Mouse (Mus musculus): ENCODE data around the gene Car11. TPM values are rescaled to one million over a fixed set of nuclear protein-coding genes. Genes with fewer than 3 reads are reported as not detected.

Car11 gene
- polyA plus RNA-seq, 1 experiment from 2014 or later, result 0.26 TPM

DNA sequence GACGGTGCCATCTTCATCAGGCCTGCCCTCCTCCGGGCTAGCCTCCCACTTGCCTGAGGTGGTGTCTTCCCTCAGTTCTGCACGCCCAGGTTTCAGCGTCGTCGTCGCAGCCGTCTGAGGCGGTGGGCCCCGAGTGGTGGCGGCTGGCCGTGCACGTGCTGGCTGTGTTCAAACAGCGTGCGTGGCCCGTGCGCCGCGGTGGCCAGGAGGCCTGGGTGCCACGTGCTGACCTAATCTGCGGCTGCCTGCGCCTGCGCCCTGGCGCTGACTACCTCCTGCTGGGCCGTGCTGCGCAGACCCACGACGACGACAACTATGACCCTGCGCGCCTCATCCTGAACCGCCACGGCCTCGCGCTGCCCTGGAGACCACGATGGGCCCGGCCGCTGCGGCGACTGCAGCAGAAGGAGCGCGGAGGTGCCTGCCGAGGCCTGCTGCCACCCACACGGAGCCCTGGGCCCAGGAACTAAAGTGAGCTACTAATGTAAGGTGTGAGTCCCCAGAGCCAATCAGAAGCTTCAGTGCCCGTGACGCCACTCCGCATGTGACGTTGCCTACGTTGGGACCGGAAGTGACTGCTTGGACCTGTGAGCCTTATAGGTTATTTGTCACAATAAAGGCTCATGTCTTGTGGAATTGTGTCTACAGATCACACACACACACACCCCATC lies 5.6 kb upstream of the Car11 start, which contains the start of gene Sec1:
Sec1 (minus strand) TSS at position 482 of the 671 bp plus-strand sequence.
- Histone ChIP-seq H3K9ac (no peak within 1 kb of the TSS), H3K27me3 (peaks cover 21% of the 10 kb centered on the region), H3K36me3 (replicated peaks) (no peaks in the 10 kb centered on the region), H3K4me1 (replicated peaks) (no peaks in the 10 kb centered on the region), H3K9me3 (replicated peaks) (no peaks in the 10 kb centered on the region), H3K4me3 (replicated peaks) (no peak within 1 kb of the TSS), H3K27ac (replicated peaks) (no peak within 1 kb of the TSS), H3K4me2 (no peak within 1 kb of the TSS)
- no peak for ATAC-seq (ENCODE audit: insufficient read depth)
- 87% methylated on average over 50 of the region's 50 CpGs for WGBS (ENCODE audit: insufficient replicate concordance)

GRCm38 (mm10) chr7:45695098-45695497 lies 4.5 kb upstream of the Car11 start:
- Histone ChIP-seq H3K27me3 (peaks cover 29% of the 10 kb centered on the region), H3K9ac (no peak overlapping the region), H3K9me3 (replicated peaks) (no peaks in the 10 kb centered on the region), H3K4me1 (replicated peaks) (peaks cover 4% of the 10 kb centered on the region; the same call in 1 of the 2 replicates), H3K27ac (replicated peaks) (no peak overlapping the region), H3K36me3 (replicated peaks) (no peaks in the 10 kb centered on the region), H3K4me3 (replicated peaks) (no peak overlapping the region), H3K4me2 (no peak overlapping the region)
- ATAC-seq (ENCODE audit: insufficient read depth), result no peak
- WGBS (ENCODE audit: insufficient replicate concordance), result 25% methylated on average over 6 of the region's 6 CpGs

DNA sequence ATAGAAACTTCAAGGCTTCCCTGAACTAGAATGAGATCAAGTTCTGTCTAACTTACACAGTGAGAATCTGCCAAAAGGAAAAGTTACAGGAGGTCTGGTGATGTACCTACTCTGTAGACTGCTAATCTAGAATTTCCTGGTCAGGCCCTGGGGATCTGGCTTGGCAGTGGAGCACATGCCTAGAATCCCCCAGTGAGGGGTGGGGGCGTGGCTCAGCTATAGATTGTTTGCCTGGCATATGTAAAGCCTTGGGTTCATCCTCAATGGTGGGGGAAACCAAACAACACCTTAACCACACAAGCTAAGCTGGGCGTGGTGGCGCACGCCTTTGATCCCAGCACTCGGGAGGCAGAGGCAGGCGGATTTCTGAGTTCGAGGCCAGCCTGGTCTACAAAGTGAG lies 1.7 kb upstream of the Car11 start:
- 62% methylated on average over 7 of the region's 7 CpGs for WGBS (ENCODE audit: insufficient replicate concordance)
- no peak for ATAC-seq (ENCODE audit: insufficient read depth)
- Histone ChIP-seq H3K4me3 (replicated peaks) (no peak overlapping the region), H3K27me3 (peaks cover 51% of the 10 kb centered on the region), H3K4me2 (no peak overlapping the region), H3K4me1 (replicated peaks) (peaks cover 8% of the 10 kb centered on the region; the same call in 1 of the 2 replicates), H3K9ac (no peak overlapping the region), H3K27ac (replicated peaks) (no peak overlapping the region), H3K36me3 (replicated peaks) (no peaks in the 10 kb centered on the region), H3K9me3 (replicated peaks) (no peaks in the 10 kb centered on the region)

DNA sequence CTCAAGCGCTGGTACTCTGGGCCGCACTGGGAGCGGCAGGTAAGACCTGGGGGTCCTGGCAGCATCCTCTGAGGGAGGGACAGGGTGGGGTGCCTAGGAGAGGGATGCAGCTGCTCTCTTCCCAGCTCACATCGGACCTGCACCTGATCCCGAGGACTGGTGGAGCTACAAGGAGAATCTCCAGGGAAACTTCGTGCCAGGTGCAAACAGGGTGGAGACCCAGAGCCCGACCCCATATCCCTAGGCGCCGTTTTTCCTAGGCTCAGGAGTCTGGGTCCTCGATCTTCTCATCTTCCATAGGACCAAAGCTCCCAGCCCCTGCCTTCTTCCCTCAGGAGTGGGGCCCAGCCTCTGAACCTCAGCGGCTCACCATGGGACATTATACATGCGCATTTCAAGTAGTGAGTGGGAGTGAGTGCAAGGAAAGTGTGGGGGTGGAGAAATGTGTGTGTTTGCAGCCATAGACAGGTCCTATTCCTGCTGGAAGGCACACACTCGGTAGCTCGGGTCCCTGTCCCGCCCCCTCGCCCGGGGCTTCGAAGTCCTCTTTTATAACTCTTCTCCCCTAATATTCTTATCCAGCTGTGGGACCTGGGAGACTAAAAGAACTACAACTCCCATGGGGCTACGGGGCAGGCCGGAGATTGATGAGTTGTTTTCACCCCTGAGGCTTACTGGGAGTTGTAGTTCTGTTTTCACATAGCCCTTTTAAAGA lies 815 bp downstream of the Car11 start:
- Histone ChIP-seq H3K27ac (replicated peaks) (no peak overlapping the region), H3K4me1 (replicated peaks) (peaks cover 29% of the 10 kb centered on the region), H3K9ac (no peak overlapping the region), H3K4me2 (peak overlapping the region; percentile 30; the same call in 1 of the 2 replicates), H3K36me3 (replicated peaks) (no peaks in the 10 kb centered on the region), H3K9me3 (replicated peaks) (no peaks in the 10 kb centered on the region), H3K4me3 (replicated peaks) (0 out of 2 replicates have a peak overlapping the region, but pooled peaks have one; percentile 5), H3K27me3 (peaks cover 56% of the 10 kb centered on the region)
- ATAC-seq (ENCODE audit: insufficient read depth), result no peak
- 1% methylated on average over 20 of the region's 20 CpGs for WGBS (ENCODE audit: insufficient replicate concordance)

DNA sequence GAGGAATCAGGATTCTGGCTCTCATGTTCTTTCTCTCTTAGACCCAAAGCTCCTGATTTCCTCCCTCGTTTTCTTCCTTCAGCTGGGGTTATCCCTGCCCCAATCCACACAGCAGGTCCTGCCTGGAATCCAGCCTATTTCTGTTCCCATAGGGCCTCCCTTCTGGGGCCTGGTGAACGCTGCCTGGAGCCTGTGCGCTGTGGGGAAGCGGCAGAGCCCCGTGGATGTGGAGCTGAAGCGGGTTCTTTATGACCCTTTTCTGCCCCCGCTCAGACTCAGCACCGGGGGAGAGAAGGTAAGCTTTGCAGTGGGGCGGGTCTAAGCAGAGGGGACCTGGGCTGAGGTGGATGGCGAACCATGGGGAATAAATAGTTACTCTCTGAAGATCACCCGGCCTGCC lies 1.4 kb downstream of the Car11 start:
- H3K27me3 ChIP-seq, result peaks cover 56% of the 10 kb centered on the region
- no peak overlapping the region for H3K9ac ChIP-seq
- H3K4me1 ChIP-seq (replicated peaks), result peaks cover 35% of the 10 kb centered on the region
- WGBS (ENCODE audit: insufficient replicate concordance), result 36% methylated on average over 11 of the region's 11 CpGs
- H3K36me3 ChIP-seq (replicated peaks), result no peaks in the 10 kb centered on the region
- H3K9me3 ChIP-seq (replicated peaks), result no peaks in the 10 kb centered on the region
- ATAC-seq (ENCODE audit: insufficient read depth), result no peak
- no peak overlapping the region for H3K4me2 ChIP-seq
- no peak overlapping the region for H3K27ac ChIP-seq (replicated peaks)
- no peak overlapping the region for H3K4me3 ChIP-seq (replicated peaks)

DNA sequence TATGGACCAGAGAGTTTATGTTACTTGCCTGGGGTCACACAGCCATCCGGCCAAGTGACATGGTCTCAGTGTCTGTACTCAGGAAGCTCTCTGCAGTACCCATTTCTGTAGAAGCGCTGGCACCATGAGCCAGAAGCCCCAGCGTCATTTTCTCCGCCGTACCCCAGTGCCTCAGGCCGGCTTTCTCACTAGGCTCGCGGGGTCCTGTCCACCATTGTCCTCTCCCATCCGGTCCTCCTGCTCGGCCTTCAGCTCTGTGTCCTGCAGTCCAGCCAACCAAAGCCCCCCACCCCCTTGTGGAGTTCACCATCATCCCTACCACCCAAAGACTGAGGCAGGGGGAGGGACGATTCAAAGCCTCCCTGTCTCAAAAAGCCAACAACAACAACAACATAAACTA lies 2.0 kb downstream of the Car11 start:
- no peak overlapping the region for H3K4me3 ChIP-seq (replicated peaks)
- no peak overlapping the region for H3K27ac ChIP-seq (replicated peaks)
- no peak overlapping the region for H3K9ac ChIP-seq
- no peaks in the 10 kb centered on the region for H3K36me3 ChIP-seq (replicated peaks)
- peaks cover 56% of the 10 kb centered on the region for H3K27me3 ChIP-seq
- H3K9me3 ChIP-seq (replicated peaks), result no peaks in the 10 kb centered on the region
- ATAC-seq (ENCODE audit: insufficient read depth), result no peak
- 70% methylated on average over 11 of the region's 11 CpGs for WGBS (ENCODE audit: insufficient replicate concordance)
- H3K4me2 ChIP-seq, result no peak overlapping the region
- H3K4me1 ChIP-seq (replicated peaks), result peaks cover 40% of the 10 kb centered on the region

GRCm38 (mm10) chr7:45702316-45702715 lies 2.7 kb downstream of the Car11 start:
- WGBS (ENCODE audit: insufficient replicate concordance), result 72% methylated on average over 11 of the region's 11 CpGs
- H3K27me3 ChIP-seq, result peaks cover 56% of the 10 kb centered on the region
- H3K4me2 ChIP-seq, result no peak overlapping the region
- no peak overlapping the region for H3K4me3 ChIP-seq (replicated peaks)
- peaks cover 47% of the 10 kb centered on the region for H3K4me1 ChIP-seq (replicated peaks)
- no peak overlapping the region for H3K27ac ChIP-seq (replicated peaks)
- no peaks in the 10 kb centered on the region for H3K36me3 ChIP-seq (replicated peaks)
- no peaks in the 10 kb centered on the region for H3K9me3 ChIP-seq (replicated peaks)
- no peak overlapping the region for H3K9ac ChIP-seq
- no peak for ATAC-seq (ENCODE audit: insufficient read depth)

- ATAC-seq (ENCODE audit: insufficient read depth), result no peak
These were observed 3.3 kb downstream of the Car11 start for GRCm38 (mm10) chr7:45702809-45703520.

DNA sequence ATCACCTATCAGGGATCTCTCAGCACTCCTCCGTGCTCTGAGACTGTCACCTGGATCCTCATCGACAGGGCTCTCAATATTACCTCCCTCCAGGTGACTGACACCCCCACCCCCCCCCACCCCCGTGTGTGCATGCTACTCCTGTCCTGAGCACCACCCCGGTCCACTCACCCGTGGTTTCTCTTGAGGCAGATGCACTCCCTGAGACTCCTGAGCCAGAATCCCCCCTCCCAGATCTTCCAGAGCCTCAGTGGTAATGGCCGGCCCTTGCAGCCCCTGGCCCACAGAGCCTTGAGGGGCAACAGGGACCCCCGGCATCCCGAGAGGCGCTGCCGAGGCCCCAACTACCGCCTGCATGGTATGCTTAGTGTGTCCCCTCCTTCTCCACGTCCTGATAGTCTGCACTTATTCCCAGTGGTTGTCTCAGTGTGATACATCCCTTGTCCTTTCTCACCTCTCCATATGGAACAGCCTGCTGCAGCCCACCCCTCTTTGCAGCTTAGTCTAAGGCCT lies 3.9 kb downstream of the Car11 start:
- Histone ChIP-seq H3K9ac (no peak overlapping the region; the same call in 1 of the 2 replicates), H3K9me3 (replicated peaks) (no peaks in the 10 kb centered on the region), H3K4me3 (replicated peaks) (peak overlapping the region; percentile 65; the same call in 1 of the 2 replicates), H3K4me2 (peak overlapping the region; percentile 97), H3K4me1 (replicated peaks) (peaks cover 60% of the 10 kb centered on the region), H3K27ac (replicated peaks) (0 out of 2 replicates have a peak overlapping the region, but pooled peaks have one; percentile 63), H3K36me3 (replicated peaks) (no peaks in the 10 kb centered on the region), H3K27me3 (peaks cover 46% of the 10 kb centered on the region)
- 56% methylated on average over 12 of the region's 12 CpGs for WGBS (ENCODE audit: insufficient replicate concordance)
- no peak for ATAC-seq (ENCODE audit: insufficient read depth)

More at GRCm38 (mm10) chr7:45702809-45703520, 3.3 kb downstream of the Car11 start:
- Histone ChIP-seq H3K9ac (no peak overlapping the region), H3K27me3 (peaks cover 52% of the 10 kb centered on the region), H3K4me2 (0 out of 2 replicates have a peak overlapping the region, but pooled peaks have one; percentile 97), H3K27ac (replicated peaks) (no peak overlapping the region), H3K4me1 (replicated peaks) (peaks cover 54% of the 10 kb centered on the region), H3K4me3 (replicated peaks) (no peak overlapping the region), H3K9me3 (replicated peaks) (no peaks in the 10 kb centered on the region), H3K36me3 (replicated peaks) (no peaks in the 10 kb centered on the region)
- 74% methylated on average over 17 of the region's 17 CpGs for WGBS (ENCODE audit: insufficient replicate concordance)

- ATAC-seq (ENCODE audit: insufficient read depth), result peak; percentile 59
- Histone ChIP-seq H3K27me3 (peaks cover 41% of the 10 kb centered on the region), H3K4me1 (replicated peaks) (peaks cover 64% of the 10 kb centered on the region), H3K27ac (replicated peaks) (peak overlapping the region; percentile 63), H3K9ac (no peak overlapping the region; the same call in 1 of the 2 replicates), H3K36me3 (replicated peaks) (no peaks in the 10 kb centered on the region), H3K9me3 (replicated peaks) (no peaks in the 10 kb centered on the region), H3K4me3 (replicated peaks) (peak overlapping the region; percentile 65), H3K4me2 (peak overlapping the region; percentile 97)
- WGBS (ENCODE audit: insufficient replicate concordance), result under 1% methylated on average over 13 of the region's 13 CpGs
These were observed 4.5 kb downstream of the Car11 start for GRCm38 (mm10) chr7:45704046-45704559.

Measured in liver, embryonic 15.5 days (tissue).